Mouse (Mus musculus): ENCODE measurements at regions not wholly inside any gene's neighbourhood (a gene's known extent, or its start where the extent isn't known, plus 50 kb on each side); places are given as distances from the start of the nearest gene placed in this dataset.

DNA sequence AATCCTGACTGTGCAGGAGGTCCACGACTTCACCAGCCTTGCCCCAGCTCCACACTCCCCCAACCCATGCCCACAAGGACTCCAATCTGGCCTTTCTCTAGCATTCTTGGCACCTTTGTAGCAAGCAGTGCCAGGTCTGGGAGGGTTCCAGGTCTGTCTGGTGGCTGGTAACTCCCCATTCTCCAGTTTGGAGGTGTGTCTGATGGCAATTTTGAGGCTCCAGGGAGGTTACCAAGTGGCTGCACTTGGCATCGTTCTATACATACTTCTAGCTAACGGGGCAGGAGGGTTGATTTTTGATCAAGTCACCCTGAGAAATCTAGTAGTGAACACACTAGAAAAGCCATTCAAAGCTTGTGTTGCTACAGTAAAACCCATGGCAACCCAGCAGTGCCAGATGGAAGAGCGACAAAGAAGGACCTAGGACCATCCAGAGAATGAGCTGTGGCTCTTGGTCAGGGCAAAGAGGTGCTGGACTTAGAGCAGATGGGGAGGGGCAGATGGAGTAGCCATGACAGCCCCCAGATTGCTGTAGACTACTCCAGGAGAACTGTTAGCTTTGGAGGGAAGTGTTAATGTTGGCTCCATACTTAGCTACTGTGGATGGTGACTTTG, 366.2 kb upstream of the Mki67 start:
- Histone ChIP-seq H3K9ac (no peak overlapping the region), H3K36me3 (no peaks in the 10 kb centered on the region), H3K4me2 (replicated peaks) (no peak overlapping the region), H3K9me3 (no peaks in the 10 kb centered on the region), H3K4me1 (peaks cover 18% of the 10 kb centered on the region), H3K4me3 (no peak overlapping the region), H3K27ac (no peak overlapping the region), H3K27me3 (peaks cover 2% of the 10 kb centered on the region; the same call in 1 of the 2 replicates)
- ATAC-seq (ENCODE audit: insufficient number of reproducible peaks, insufficient read depth, low FRiP score, low TSS enrichment): no peak
- 88% methylated on average over 4 of the region's 4 CpGs for WGBS

GRCm38 (mm10) chr7:136083005-136083404, 366.8 kb upstream of the Mki67 start:
- H3K27me3 ChIP-seq: peaks cover 2% of the 10 kb centered on the region; the same call in 1 of the 2 replicates

GRCm38 (mm10) chr7:136083571-136084342, 367.6 kb upstream of the Mki67 start:
- Histone ChIP-seq H3K9ac (no peak overlapping the region), H3K4me2 (replicated peaks) (no peak overlapping the region), H3K27me3 (peaks cover 2% of the 10 kb centered on the region; the same call in 1 of the 2 replicates), H3K4me1 (peaks cover 25% of the 10 kb centered on the region), H3K36me3 (no peaks in the 10 kb centered on the region), H3K27ac (peak overlapping the region; percentile 41), H3K9me3 (no peaks in the 10 kb centered on the region), H3K4me3 (no peak overlapping the region)
- ATAC-seq (ENCODE audit: insufficient number of reproducible peaks, insufficient read depth, low FRiP score, low TSS enrichment): peak; percentile 70; the same call in 1 of the 2 replicates
- 33% methylated on average over 14 of the region's 14 CpGs for WGBS

More at GRCm38 (mm10) chr7:136083005-136083404, 366.8 kb upstream of the Mki67 start:
- WGBS: 81% methylated on average over 10 of the region's 10 CpGs
- no peak for ATAC-seq (ENCODE audit: insufficient number of reproducible peaks, insufficient read depth, low FRiP score, low TSS enrichment)
- Histone ChIP-seq H3K36me3 (no peaks in the 10 kb centered on the region), H3K9me3 (no peaks in the 10 kb centered on the region), H3K27ac (peak overlapping the region; percentile 18; the same call in 1 of the 2 replicates), H3K4me3 (no peak overlapping the region), H3K4me1 (peaks cover 18% of the 10 kb centered on the region), H3K9ac (no peak overlapping the region), H3K4me2 (replicated peaks) (no peak overlapping the region)

DNA sequence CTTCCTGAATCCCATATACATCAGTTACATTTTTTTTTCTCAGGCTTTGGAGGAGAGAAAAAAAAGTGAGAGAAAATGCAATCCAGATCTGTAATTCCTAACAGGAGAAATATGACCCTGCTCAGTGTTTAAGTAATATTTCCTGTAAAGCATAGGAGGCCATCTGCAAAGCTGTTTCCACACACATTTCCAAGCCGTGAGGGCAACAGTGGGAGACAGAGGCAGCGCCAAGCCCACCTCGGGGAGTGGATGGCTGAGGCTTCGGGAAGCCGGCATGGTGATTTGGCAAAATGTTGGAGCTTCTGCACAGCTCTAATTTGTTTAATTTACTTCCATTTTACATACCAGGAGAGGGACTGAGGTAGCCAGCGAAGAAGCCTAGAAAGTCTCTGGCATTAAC, 372.6 kb upstream of the Mki67 start:
- H3K9me3 ChIP-seq: no peaks in the 10 kb centered on the region
- H3K27me3 ChIP-seq: no peaks in the 10 kb centered on the region
- no peak for ATAC-seq (ENCODE audit: insufficient number of reproducible peaks, insufficient read depth, low FRiP score, low TSS enrichment)
- 31% methylated on average over 6 of the region's 6 CpGs for WGBS
- H3K36me3 ChIP-seq: no peaks in the 10 kb centered on the region
- H3K9ac ChIP-seq: no peak overlapping the region
- peaks cover 26% of the 10 kb centered on the region for H3K4me1 ChIP-seq
- H3K27ac ChIP-seq: 0 out of 2 replicates have a peak overlapping the region, but pooled peaks have one; percentile 27
- H3K4me3 ChIP-seq: no peak overlapping the region
- 0 out of 2 replicates have a peak overlapping the region, but pooled peaks have one; percentile 17 for H3K4me2 ChIP-seq (replicated peaks)

GRCm38 (mm10) chr7:136094681-136095360, 378.7 kb upstream of the Mki67 start:
- no peak overlapping the region for H3K4me3 ChIP-seq
- no peaks in the 10 kb centered on the region for H3K27me3 ChIP-seq
- no peaks in the 10 kb centered on the region for H3K9me3 ChIP-seq
- H3K9ac ChIP-seq: no peak overlapping the region
- H3K36me3 ChIP-seq: no peaks in the 10 kb centered on the region
- H3K27ac ChIP-seq: no peak overlapping the region
- peaks cover 20% of the 10 kb centered on the region for H3K4me1 ChIP-seq
- WGBS: 38% methylated on average over 14 of the region's 14 CpGs
- ATAC-seq (ENCODE audit: insufficient number of reproducible peaks, insufficient read depth, low FRiP score, low TSS enrichment): no peak
- no peak overlapping the region for H3K4me2 ChIP-seq (replicated peaks)

DNA sequence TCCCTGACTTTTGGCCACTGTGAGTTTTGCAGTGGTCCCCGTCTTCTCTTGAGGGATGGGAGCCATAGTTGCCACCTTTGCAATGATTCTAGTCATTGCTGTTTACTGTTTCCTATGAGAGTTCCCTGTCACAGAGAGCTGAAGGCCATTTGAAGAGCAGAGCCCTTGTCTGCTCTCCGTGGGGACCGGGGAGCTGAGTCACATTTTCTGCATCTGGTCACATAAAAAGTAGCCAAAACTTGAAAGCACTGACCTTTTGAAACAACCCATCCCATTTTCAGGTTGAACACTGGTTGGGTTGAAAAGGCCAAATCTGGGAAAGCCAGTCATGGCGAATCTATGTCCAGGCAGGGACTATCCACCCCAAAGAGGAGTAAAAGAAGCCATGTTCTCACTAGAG, 387.9 kb upstream of the Mki67 start:
- Histone ChIP-seq H3K27ac (no peak overlapping the region), H3K4me3 (no peak overlapping the region), H3K4me2 (replicated peaks) (no peak overlapping the region), H3K36me3 (no peaks in the 10 kb centered on the region), H3K27me3 (no peaks in the 10 kb centered on the region), H3K4me1 (no peaks in the 10 kb centered on the region), H3K9ac (no peak overlapping the region), H3K9me3 (no peaks in the 10 kb centered on the region)
- no peak for ATAC-seq (ENCODE audit: insufficient number of reproducible peaks, insufficient read depth, low FRiP score, low TSS enrichment)
- WGBS: 90% methylated on average over 4 of the region's 4 CpGs

- no peak overlapping the region for H3K4me3 ChIP-seq
- no peak overlapping the region for H3K9ac ChIP-seq
- no peaks in the 10 kb centered on the region for H3K9me3 ChIP-seq
- ATAC-seq (ENCODE audit: insufficient number of reproducible peaks, insufficient read depth, low FRiP score, low TSS enrichment): no peak
- no peaks in the 10 kb centered on the region for H3K4me1 ChIP-seq
- H3K27ac ChIP-seq: no peak overlapping the region
- H3K36me3 ChIP-seq: no peaks in the 10 kb centered on the region
- H3K4me2 ChIP-seq (replicated peaks): no peak overlapping the region
- no peaks in the 10 kb centered on the region for H3K27me3 ChIP-seq
- 72% methylated on average over 6 of the region's 6 CpGs for WGBS
These were observed 396.0 kb upstream of the Mki67 start for GRCm38 (mm10) chr7:136112163-136112562.

GRCm38 (mm10) chr7:136120930-136121329, 404.8 kb upstream of the Mki67 start:
- Histone ChIP-seq H3K9me3 (no peaks in the 10 kb centered on the region), H3K4me2 (replicated peaks) (no peak overlapping the region), H3K36me3 (no peaks in the 10 kb centered on the region), H3K4me1 (peaks cover 3% of the 10 kb centered on the region; the same call in 1 of the 2 replicates), H3K27ac (no peak overlapping the region), H3K4me3 (no peak overlapping the region), H3K27me3 (no peaks in the 10 kb centered on the region), H3K9ac (no peak overlapping the region)
- 42% methylated on average over 7 of the region's 7 CpGs for WGBS
- no peak for ATAC-seq (ENCODE audit: insufficient number of reproducible peaks, insufficient read depth, low FRiP score, low TSS enrichment)

- Histone ChIP-seq H3K9ac (no peak overlapping the region), H3K27me3 (no peaks in the 10 kb centered on the region), H3K36me3 (no peaks in the 10 kb centered on the region), H3K4me2 (replicated peaks) (no peak overlapping the region), H3K9me3 (no peaks in the 10 kb centered on the region), H3K4me3 (no peak overlapping the region), H3K4me1 (peaks cover 3% of the 10 kb centered on the region; the same call in 1 of the 2 replicates), H3K27ac (no peak overlapping the region)
- 82% methylated on average over 1 of the region's 1 CpGs for WGBS
- ATAC-seq (ENCODE audit: insufficient number of reproducible peaks, insufficient read depth, low FRiP score, low TSS enrichment): no peak
These were observed 405.2 kb upstream of the Mki67 start for GRCm38 (mm10) chr7:136121406-136121805.

DNA sequence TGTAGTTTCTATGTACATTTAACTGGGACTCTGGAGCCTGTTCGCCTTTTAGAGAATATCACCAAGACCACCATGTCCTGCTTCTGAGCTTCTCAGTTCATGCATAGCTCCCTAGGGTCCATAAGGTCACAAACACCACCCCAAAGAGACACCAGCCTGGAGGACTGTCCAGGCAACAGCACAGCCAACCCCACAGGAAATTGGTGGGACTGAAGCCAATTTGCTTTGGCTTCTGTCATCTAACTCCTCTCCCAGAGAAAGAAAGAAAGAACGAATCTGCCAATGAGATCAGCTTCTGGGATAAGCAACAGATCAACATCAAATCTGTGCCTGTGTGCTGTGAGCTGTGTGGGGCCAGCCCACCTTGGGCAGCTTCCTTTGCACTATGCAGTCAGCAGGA, 408.6 kb upstream of the Mki67 start:
- Histone ChIP-seq H3K9ac (no peak overlapping the region), H3K4me1 (peaks cover 6% of the 10 kb centered on the region; the same call in 1 of the 2 replicates), H3K9me3 (no peaks in the 10 kb centered on the region), H3K36me3 (no peaks in the 10 kb centered on the region), H3K27ac (no peak overlapping the region), H3K4me2 (replicated peaks) (no peak overlapping the region), H3K27me3 (no peaks in the 10 kb centered on the region), H3K4me3 (no peak overlapping the region)
- no peak for ATAC-seq (ENCODE audit: insufficient number of reproducible peaks, insufficient read depth, low FRiP score, low TSS enrichment)
- 66% methylated on average over 2 of the region's 2 CpGs for WGBS

- no peak for ATAC-seq (ENCODE audit: insufficient number of reproducible peaks, insufficient read depth, low FRiP score, low TSS enrichment)
- H3K27ac ChIP-seq: no peak overlapping the region
- no peak overlapping the region for H3K9ac ChIP-seq
- WGBS: 89% methylated on average over 3 of the region's 3 CpGs
- no peak overlapping the region for H3K4me3 ChIP-seq
- no peak overlapping the region for H3K4me2 ChIP-seq (replicated peaks)
- no peaks in the 10 kb centered on the region for H3K36me3 ChIP-seq
- H3K27me3 ChIP-seq: no peaks in the 10 kb centered on the region
- H3K9me3 ChIP-seq: no peaks in the 10 kb centered on the region
- peaks cover 17% of the 10 kb centered on the region; the same call in 1 of the 2 replicates for H3K4me1 ChIP-seq
These were observed 410.2 kb upstream of the Mki67 start for GRCm38 (mm10) chr7:136126393-136126792.
